Mouse (Mus musculus) intestine, embryonic 16.5 days (tissue): ENCODE results near the gene Man1a. TPM values are rescaled to one million over a fixed set of nuclear protein-coding genes. Genes with fewer than 3 reads are reported as not detected.

Experiments used
- ATAC-seq: fragments of 200-750 bp; cut with Nextera tagmentation; 2 replicates; pipeline ENCODE4 v1.8.0; 2017; ENCODE audit warnings: moderate TSS enrichment, moderate library complexity
- H3K27ac ChIP-seq: fragments of 300-500 bp; sonication (generic); 2 replicates; pipeline ENCODE4 v1.5.1; 2014; ENCODE audit warnings: mild to moderate bottlenecking, low read length
- H3K27me3 ChIP-seq: fragments of 300-500 bp; sonication (generic); replicated peaks from 2 replicates; pipeline ENCODE4 v1.6.1; 2014; ENCODE audit warnings: low read length, control low read depth, mixed read lengths; ENCODE audit not compliant: control insufficient read depth, insufficient read depth
- H3K36me3 ChIP-seq: fragments of 300-500 bp; sonication (generic); 2 replicates; pipeline ENCODE4 v1.6.1; 2014; ENCODE audit warnings: low read length, control low read depth; ENCODE audit not compliant: control insufficient read depth, insufficient read depth
- H3K4me1 ChIP-seq: fragments of 300-500 bp; sonication (generic); 2 replicates; pipeline ENCODE4 v1.6.1; 2014; ENCODE audit warnings: low read length, control low read depth, mixed read lengths; ENCODE audit not compliant: control insufficient read depth, insufficient read depth
- H3K4me2 ChIP-seq: fragments of 300-500 bp; sonication (generic); 2 replicates; pipeline ENCODE4 v1.6.1; 2014; ENCODE audit warnings: low read depth, low read length, control low read depth
- H3K4me3 ChIP-seq: fragments of 300-500 bp; sonication (generic); 2 replicates; pipeline ENCODE4 v1.5.1; 2014; ENCODE audit warnings: mild to moderate bottlenecking, low read length
- H3K9ac ChIP-seq: fragments of 300-500 bp; sonication (generic); 2 replicates; pipeline ENCODE4 v1.6.1; 2014; ENCODE audit warnings: low read depth, low read length
- H3K9me3 ChIP-seq: fragments of 300-500 bp; sonication (generic); 2 replicates; pipeline ENCODE4 v1.6.1; 2016; ENCODE audit warnings: low read length, control low read depth; ENCODE audit not compliant: control insufficient read depth
- WGBS: fragments of 180-500 bp; shearing (Covaris S2); extraction: QIAGEN DNeasy Blood & Tissue Kit; methylation state at CpG from one replicate; pipeline ENCODE4 v1.1.7; 2014; 5-methylcytosine and 5-hydroxymethylcytosine counted together
- polyA plus RNA-seq: library from polyadenylated mRNA; unstranded; fragments of >200 nt; fragmentation: Nextera tagmentation; extraction: Ambion mirVana; gene quantifications from 2 replicates; pipeline ENCODE4 v1.2.1, GENCODE M21; 2015

The Man1a gene
- polyA plus RNA-seq, 1 experiment from 2014 or later: 11.2 TPM

- H3K27me3 ChIP-seq: no peaks in the 10 kb centered on the region
- H3K4me1 ChIP-seq: no peaks in the 10 kb centered on the region
- no peaks in the 10 kb centered on the region for H3K36me3 ChIP-seq
- no peaks in the 10 kb centered on the region for H3K9me3 ChIP-seq
- no peak overlapping the region for H3K27ac ChIP-seq
- no peak overlapping the region for H3K4me3 ChIP-seq
- 64% methylated on average over 3 of the region's 3 CpGs for WGBS
- no peak overlapping the region for H3K4me2 ChIP-seq
- ATAC-seq: no peak
- H3K9ac ChIP-seq: no peak overlapping the region
Observed at GRCm38 (mm10) chr10:54006868-54007267, 69.5 kb downstream of the Man1a start.

- WGBS: 87% methylated on average over 2 of the region's 2 CpGs
- H3K36me3 ChIP-seq: no peaks in the 10 kb centered on the region
- no peaks in the 10 kb centered on the region for H3K9me3 ChIP-seq
- no peak for ATAC-seq
- no peak overlapping the region for H3K4me3 ChIP-seq
- no peaks in the 10 kb centered on the region for H3K4me1 ChIP-seq
- H3K4me2 ChIP-seq: no peak overlapping the region
- H3K9ac ChIP-seq: no peak overlapping the region
- no peak overlapping the region for H3K27ac ChIP-seq
- no peaks in the 10 kb centered on the region for H3K27me3 ChIP-seq
Observed at GRCm38 (mm10) chr10:54005847-54006246, 70.6 kb downstream of the Man1a start.

- no peak overlapping the region for H3K4me3 ChIP-seq
- 0 out of 2 replicates have a peak, but pooled peaks cover 2% of the 10 kb centered on the region for H3K4me1 ChIP-seq
- ATAC-seq: no peak
- H3K9ac ChIP-seq: no peak overlapping the region
- no peak overlapping the region for H3K4me2 ChIP-seq
- H3K27me3 ChIP-seq: no peaks in the 10 kb centered on the region
- no peaks in the 10 kb centered on the region for H3K36me3 ChIP-seq
- H3K27ac ChIP-seq: no peak overlapping the region
- WGBS: 87% methylated on average over 2 of the region's 2 CpGs
- H3K9me3 ChIP-seq: no peaks in the 10 kb centered on the region
Observed at GRCm38 (mm10) chr10:54002936-54003335, 73.5 kb downstream of the Man1a start.

GRCm38 (mm10) chr10:53997301-53997700 is 79.1 kb downstream of the Man1a start:
- ATAC-seq: no peak
- H3K9me3 ChIP-seq: no peaks in the 10 kb centered on the region
- no peak overlapping the region for H3K27ac ChIP-seq
- H3K4me2 ChIP-seq: no peak overlapping the region
- H3K4me1 ChIP-seq: 0 out of 2 replicates have a peak, but pooled peaks cover 2% of the 10 kb centered on the region
- H3K27me3 ChIP-seq: no peaks in the 10 kb centered on the region
- no peak overlapping the region for H3K4me3 ChIP-seq
- no peaks in the 10 kb centered on the region for H3K36me3 ChIP-seq
- WGBS: 84% methylated on average over 13 of the region's 13 CpGs
- H3K9ac ChIP-seq: no peak overlapping the region

GRCm38 (mm10) chr10:53996216-53996615 is 80.2 kb downstream of the Man1a start:
- Histone ChIP-seq H3K9me3 (no peaks in the 10 kb centered on the region), H3K4me2 (no peak overlapping the region), H3K27ac (no peak overlapping the region), H3K27me3 (no peaks in the 10 kb centered on the region), H3K9ac (no peak overlapping the region), H3K36me3 (no peaks in the 10 kb centered on the region), H3K4me3 (no peak overlapping the region), H3K4me1 (0 out of 2 replicates have a peak, but pooled peaks cover 2% of the 10 kb centered on the region)
- no peak for ATAC-seq

GRCm38 (mm10) chr10:53994591-53994990 is 81.8 kb downstream of the Man1a start:
- Histone ChIP-seq H3K27me3 (no peaks in the 10 kb centered on the region), H3K4me1 (no peaks in the 10 kb centered on the region), H3K9me3 (no peaks in the 10 kb centered on the region), H3K4me2 (no peak overlapping the region), H3K27ac (no peak overlapping the region), H3K9ac (no peak overlapping the region), H3K36me3 (no peaks in the 10 kb centered on the region), H3K4me3 (no peak overlapping the region)
- WGBS: 78% methylated on average over 3 of the region's 3 CpGs
- ATAC-seq: no peak

GRCm38 (mm10) chr10:53990434-53990833 is 86.0 kb downstream of the Man1a start:
- Histone ChIP-seq H3K4me3 (no peak overlapping the region), H3K9ac (no peak overlapping the region), H3K36me3 (no peaks in the 10 kb centered on the region), H3K4me2 (no peak overlapping the region), H3K27ac (no peak overlapping the region), H3K9me3 (no peaks in the 10 kb centered on the region), H3K4me1 (no peaks in the 10 kb centered on the region), H3K27me3 (no peaks in the 10 kb centered on the region)
- 44% methylated on average over 4 of the region's 4 CpGs for WGBS
- ATAC-seq: no peak

GRCm38 (mm10) chr10:53984894-53985293 is 91.5 kb downstream of the Man1a start:
- Histone ChIP-seq H3K27me3 (no peaks in the 10 kb centered on the region), H3K27ac (no peak overlapping the region), H3K36me3 (no peaks in the 10 kb centered on the region), H3K9ac (no peak overlapping the region), H3K4me2 (no peak overlapping the region), H3K9me3 (no peaks in the 10 kb centered on the region), H3K4me3 (no peak overlapping the region), H3K4me1 (no peaks in the 10 kb centered on the region)
- WGBS: 94% methylated on average over 5 of the region's 5 CpGs
- no peak for ATAC-seq

GRCm38 (mm10) chr10:53984086-53984485 is 92.3 kb downstream of the Man1a start:
- WGBS: 60% methylated on average over 3 of the region's 3 CpGs
- Histone ChIP-seq H3K4me3 (no peak overlapping the region), H3K9ac (no peak overlapping the region), H3K27me3 (no peaks in the 10 kb centered on the region), H3K36me3 (no peaks in the 10 kb centered on the region), H3K4me2 (no peak overlapping the region), H3K27ac (no peak overlapping the region), H3K9me3 (no peaks in the 10 kb centered on the region), H3K4me1 (no peaks in the 10 kb centered on the region)
- ATAC-seq: no peak

- 73% methylated on average over 1 of the region's 1 CpGs for WGBS
- Histone ChIP-seq H3K4me1 (no peaks in the 10 kb centered on the region), H3K36me3 (no peaks in the 10 kb centered on the region), H3K9ac (no peak overlapping the region), H3K27ac (no peak overlapping the region), H3K27me3 (no peaks in the 10 kb centered on the region), H3K4me3 (no peak overlapping the region), H3K4me2 (no peak overlapping the region), H3K9me3 (no peaks in the 10 kb centered on the region)
- no peak for ATAC-seq
Observed at GRCm38 (mm10) chr10:53978647-53979046, 97.8 kb downstream of the Man1a start.
